Mouse (Mus musculus) CH12.LX (cell line): Measurements from ENCODE around the gene Ndufa4l2. TPM values are rescaled to one million over a fixed set of nuclear protein-coding genes. Genes with fewer than 3 reads are reported as not detected.

ENCODE experiments used
- DNase-seq: peaks from one replicate; pipeline ENCODE4 v3.0.0-alpha.2; 2013; ENCODE audit errors: extremely low read depth
- H3K27ac ChIP-seq: 2 replicates; pipeline ENCODE4 v1.5.1; 2012; ENCODE audit warnings: low read depth, mild to moderate bottlenecking, control low read depth, moderate library complexity; ENCODE audit not compliant: insufficient read depth
- H3K27me3 ChIP-seq: replicated peaks from 2 replicates; pipeline ENCODE3; 2012; ENCODE audit warnings: inconsistent platforms
- H3K36me3 ChIP-seq, 2 experiments: replicated peaks in 1 of 2; 2 replicates each; pipeline versions ENCODE3 to v1.6.1; 2012; ENCODE audit warnings: inconsistent platforms in 1 of 2, low read length in 1 of 2, mild to moderate bottlenecking in 1 of 2, mixed read lengths in 1 of 2, moderate library complexity in 1 of 2; ENCODE audit not compliant: control insufficient read depth in 1 of 2, insufficient read depth in 1 of 2
- H3K4me1 ChIP-seq, 2 experiments: 2 replicates each; pipeline ENCODE4 v1.6.1; 2012; ENCODE audit warnings: inconsistent platforms in 1 of 2, moderate library complexity in 1 of 2; ENCODE audit not compliant: insufficient read depth in 2 of 2, control insufficient read depth in 1 of 2
- H3K4me2 ChIP-seq: 2 replicates; pipeline ENCODE4 v1.6.1; 2012; ENCODE audit warnings: low read depth, mild to moderate bottlenecking, control low read depth; ENCODE audit not compliant: poor library complexity, insufficient read depth, severe bottlenecking
- H3K4me3 ChIP-seq, 3 experiments: fragments of 150-350 bp in 1 of 3; sonication (generic) in 1 of 3; replicated peaks in 1 of 3; 2 replicates each; pipeline versions ENCODE3 to v1.5.1; 2011 to 2012; ENCODE audit warnings: low read depth in 2 of 3, low read length in 2 of 3, mild to moderate bottlenecking in 2 of 3, moderate library complexity in 2 of 3, control low read depth in 1 of 3, improper control_type of control experiment in 1 of 3, inconsistent platforms in 1 of 3, mixed read lengths in 1 of 3; ENCODE audit not compliant: poor library complexity in 1 of 3
- H3K79me2 ChIP-seq: replicated peaks from 2 replicates; pipeline ENCODE4 v1.6.1; 2012; ENCODE audit warnings: mild to moderate bottlenecking, moderate library complexity; ENCODE audit not compliant: control insufficient read depth, poor library complexity, insufficient read depth, severe bottlenecking; ENCODE audit errors: extremely low read depth
- H3K9ac ChIP-seq: 2 replicates; pipeline ENCODE4 v1.6.1; 2012; ENCODE audit warnings: low read depth, mild to moderate bottlenecking, control low read depth, moderate library complexity; ENCODE audit not compliant: insufficient read depth
- H3K9me3 ChIP-seq: replicated peaks from 2 replicates; pipeline ENCODE3; 2012; ENCODE audit warnings: low read length, inconsistent platforms, mixed read lengths
- BHLHE40 ChIP-seq: IDR thresholded peaks from 2 replicates; pipeline ENCODE4 v1.6.1; 2011; ENCODE audit warnings: mild to moderate bottlenecking, low read depth, low read length, improper control_type of control experiment
- CHD2 ChIP-seq: IDR thresholded peaks from 2 replicates; pipeline ENCODE4 v1.6.1; 2011; ENCODE audit warnings: low read length, improper control_type of control experiment
- IRF4 ChIP-seq: IDR thresholded peaks from 2 replicates; pipeline ENCODE4 v1.6.1; 2014; ENCODE audit warnings: low read depth, mild to moderate bottlenecking, inconsistent platforms, low read length, improper control_type of control experiment
- MYC ChIP-seq: IDR thresholded peaks from 2 replicates; pipeline ENCODE4 v1.6.1; 2011; ENCODE audit warnings: low read depth, mild to moderate bottlenecking, improper control_type of control experiment, low read length
- POLR2AphosphoS2 ChIP-seq: IDR thresholded peaks from 2 replicates; pipeline ENCODE4 v1.6.1; 2011; ENCODE audit warnings: low read depth, low read length, improper control_type of control experiment
- TCF12 ChIP-seq: IDR thresholded peaks from 2 replicates; pipeline ENCODE4 v1.6.1; 2014; ENCODE audit warnings: low read depth, mild to moderate bottlenecking, inconsistent platforms, low read length, improper control_type of control experiment
- UBTF ChIP-seq: IDR thresholded peaks from 2 replicates; pipeline ENCODE4 v1.6.1; 2012; ENCODE audit warnings: low read depth, mild to moderate bottlenecking, inconsistent platforms, low read length, improper control_type of control experiment, moderate library complexity
- USF2 ChIP-seq: conservative IDR thresholded peaks from 2 replicates; pipeline ENCODE4 v1.6.1; 2011; ENCODE audit warnings: low read depth, low read length, improper control_type of control experiment
- ZNF384 ChIP-seq: IDR thresholded peaks from 2 replicates; pipeline ENCODE4 v1.6.1; 2012; ENCODE audit warnings: low read depth, low read length, improper control_type of control experiment, inconsistent platforms
- dilution Hi-C: fragments of 300-500 bp; cut with MboI; formaldehyde crosslinking; loops from 2 replicates; pipeline ENCODE4 v1.14.3; 2020; ENCODE audit warnings: low sequenced_read_pairs; ENCODE audit not compliant: extremely low pct_unique_long_range_greater_than_20kb, extremely low pct_ligation_motif_present
- in situ Hi-C: fragments of 300-500 bp; cut with MboI; formaldehyde crosslinking; loops from 3 replicates; pipeline ENCODE4 v1.14.3; 2019; ENCODE audit warnings: low sequenced_read_pairs, low pct_ligation_motif_present, low pct_unique_long_range_greater_than_20kb, mixed read lengths
- polyA plus RNA-seq: library from polyadenylated mRNA; unstranded; fragments of >175 nt; gene quantifications from 2 replicates; pipeline ENCODE4 v1.2.1, GENCODE M21; 2012; ENCODE audit warnings: low read depth; ENCODE audit not compliant: insufficient read length
- total RNA-seq, 2 experiments: library from RNA; depleted of rRNA; stranded (reverse); fragments of 300-350 nt in 1 of 2; fragments of >200 nt in 1 of 2; gene quantifications; 2 replicates each; pipeline ENCODE4 v1.2.3; 2012 to 2014

The Ndufa4l2 gene
- total and polyA plus RNA-seq, 3 experiments: 0.47 TPM; not detected in 2

- Histone ChIP-seq H3K27me3 (peaks cover 17% of the 10 kb centered on the region), H3K4me3 (peak overlapping the region in 2 of 3 experiments; percentile 4 to 59), H3K27ac (no peak overlapping the region)
Observed at GRCm38 (mm10) chr10:127513501-127514091, 1.2 kb upstream of the Ndufa4l2 start.

GRCm38 (mm10) chr10:127514111-127514698 lies 562 bp upstream of the Ndufa4l2 start:
- no peaks in the 10 kb centered on the region for H3K9me3 ChIP-seq
- H3K4me1 ChIP-seq: peaks cover 32 to 78% of the 10 kb centered on the region in 2 experiments
- H3K27ac ChIP-seq: no peak overlapping the region
- TF ChIP-seq USF2: no peak
- peak; percentile 63 for TF ChIP-seq BHLHE40
- H3K9ac ChIP-seq: no peak overlapping the region
- dilution Hi-C loops (no loop called here), in situ Hi-C loops (no loop called here)
- peaks cover 17% of the 10 kb centered on the region for H3K27me3 ChIP-seq
- H3K36me3 ChIP-seq: peaks cover 27 to 39% of the 10 kb centered on the region in 2 experiments
- DNase-seq: no peak
- H3K4me3 ChIP-seq: no peak overlapping the region
- H3K79me2 ChIP-seq: peaks cover 3% of the 10 kb centered on the region
- H3K4me2 ChIP-seq: peak overlapping the region; percentile 79; the same call in 1 of the 2 replicates

More at GRCm38 (mm10) chr10:127513501-127514091, 1.2 kb upstream of the Ndufa4l2 start:
- peaks cover 32 to 75% of the 10 kb centered on the region in 2 experiments for H3K4me1 ChIP-seq
- TF ChIP-seq TCF12: peak; percentile 45; the same call in 1 of the 2 replicates
- no peak for TF ChIP-seq UBTF
- no peak for TF ChIP-seq MYC
- TF ChIP-seq ZNF384: no peak
- no peaks in the 10 kb centered on the region for H3K9me3 ChIP-seq
- dilution Hi-C loops (no loop called here), in situ Hi-C loops (no loop called here)
- H3K9ac ChIP-seq: peak overlapping the region; percentile 55
- peak overlapping the region; percentile 79 for H3K4me2 ChIP-seq
- peaks cover 21 to 33% of the 10 kb centered on the region in 2 experiments for H3K36me3 ChIP-seq
- no peaks in the 10 kb centered on the region for H3K79me2 ChIP-seq
- peak; percentile 35 for DNase-seq

- Histone ChIP-seq H3K4me2 (no peak overlapping the region), H3K9me3 (no peaks in the 10 kb centered on the region)
- TF ChIP-seq IRF4 (no peak), POLR2AphosphoS2 (peak; percentile 75), CHD2 (peak; percentile 11)
- TF ChIP-seq, all 38 proteins: peak for 2
- Histone ChIP-seq H3K4me3 (no peak overlapping the region), H3K36me3 (peaks cover 37 to 51% of the 10 kb centered on the region in 2 experiments), H3K9ac (no peak overlapping the region), H3K79me2 (peaks cover 15% of the 10 kb centered on the region), H3K4me1 (peaks cover 33 to 78% of the 10 kb centered on the region in 2 experiments), H3K27me3 (peaks cover 7% of the 10 kb centered on the region), H3K27ac (no peak overlapping the region)
- peak; percentile 42 for DNase-seq
- dilution Hi-C loops: no loop called here
- in situ Hi-C loops: no loop called here
Observed at GRCm38 (mm10) chr10:127515271-127515982, 660 bp downstream of the Ndufa4l2 start.
